Mouse (Mus musculus): ENCODE data around the gene Dph1. TPM values are rescaled to one million over a fixed set of nuclear protein-coding genes. Genes with fewer than 3 reads are reported as not detected.
A peak's percentile ranks its signal among the peaks of the same experiment; 100 is the strongest.

Dph1 gene
- 14.0 and 14.1 TPM in 2 replicates for polyA plus RNA-seq (2015; fragmentation: Nextera tagmentation; extraction: Ambion mirVana)

GRCm38 (mm10) chr11:75190905-75191441, at the start of gene Dph1:
Gene Dph1, minus strand, starts transcription at chr11:75191241.
- DNase-seq (ENCODE audit: low spot score), result no peak

GRCm38 (mm10) chr11:75240158-75240934, 49.3 kb upstream of the Dph1 start:
- DNase-seq (ENCODE audit: low spot score), result no peak

GRCm38 (mm10) chr11:75234745-75235144, 43.7 kb upstream of the Dph1 start:
- no peak for DNase-seq (ENCODE audit: low spot score)

DNA sequence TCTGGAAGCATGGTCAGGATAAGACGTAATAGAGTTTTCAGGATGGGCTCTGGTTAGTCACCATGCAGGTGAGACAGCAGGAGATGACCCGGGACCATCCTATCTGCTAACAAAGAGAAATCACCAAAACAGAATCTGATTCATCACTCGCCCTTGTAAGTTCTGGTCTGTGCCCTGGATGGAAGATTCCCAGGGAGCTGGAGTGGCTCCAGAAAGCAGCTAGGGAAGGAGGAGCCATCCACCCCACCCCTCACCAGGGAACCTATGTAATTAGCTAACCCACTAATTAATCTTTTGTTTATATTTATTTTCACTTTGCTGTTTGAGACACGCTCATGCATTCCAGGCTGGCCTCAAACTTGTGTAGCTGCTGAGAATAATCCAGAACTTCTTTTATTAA, 41.4 kb upstream of the Dph1 start:
- DNase-seq (ENCODE audit: low spot score), result no peak

DNA sequence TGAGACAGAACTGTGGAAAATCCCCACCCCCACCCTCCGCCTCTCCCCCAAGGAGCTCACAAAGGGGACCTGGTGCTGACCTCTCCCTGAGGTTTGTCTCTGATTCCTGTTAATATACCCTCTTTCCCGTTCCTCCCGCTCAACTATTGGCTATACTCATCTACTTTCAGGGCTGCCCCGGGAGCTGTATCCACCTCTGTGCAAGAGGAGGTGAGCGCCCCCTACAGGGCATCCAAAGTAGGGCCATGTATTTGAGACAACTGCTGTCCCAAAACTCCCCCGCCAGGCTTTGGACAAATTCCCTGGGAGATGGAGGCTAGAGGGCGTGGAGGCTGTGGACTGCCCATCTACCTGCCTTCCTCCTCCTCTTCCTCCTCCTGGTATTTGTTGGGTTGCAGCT, 40.7 kb upstream of the Dph1 start:
- peak; percentile 78 for DNase-seq (ENCODE audit: low spot score)

- DNase-seq (ENCODE audit: low spot score), result no peak
Measured at GRCm38 (mm10) chr11:75230272-75230760, 39.3 kb upstream of the Dph1 start.

DNA sequence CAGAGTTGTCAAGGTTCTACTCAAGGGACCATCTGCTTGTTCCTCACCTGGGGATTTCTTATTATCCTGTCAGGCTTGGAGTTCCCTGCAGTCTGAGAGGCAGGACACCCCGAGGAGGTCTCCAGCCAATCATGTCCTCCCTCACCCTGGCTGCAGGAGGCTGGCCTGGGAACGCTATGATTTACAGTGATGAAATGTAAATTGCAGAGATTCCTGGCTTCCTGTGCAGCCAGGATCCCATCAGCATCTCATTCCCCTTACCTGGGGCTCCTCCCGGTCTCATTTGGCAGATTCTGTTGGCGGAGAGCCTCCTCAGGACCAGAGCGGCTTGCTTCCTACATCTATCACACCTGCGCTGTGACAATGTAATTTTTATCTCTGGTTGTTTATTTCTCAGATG, 38.2 kb upstream of the Dph1 start:
- DNase-seq (ENCODE audit: low spot score), result no peak

DNA sequence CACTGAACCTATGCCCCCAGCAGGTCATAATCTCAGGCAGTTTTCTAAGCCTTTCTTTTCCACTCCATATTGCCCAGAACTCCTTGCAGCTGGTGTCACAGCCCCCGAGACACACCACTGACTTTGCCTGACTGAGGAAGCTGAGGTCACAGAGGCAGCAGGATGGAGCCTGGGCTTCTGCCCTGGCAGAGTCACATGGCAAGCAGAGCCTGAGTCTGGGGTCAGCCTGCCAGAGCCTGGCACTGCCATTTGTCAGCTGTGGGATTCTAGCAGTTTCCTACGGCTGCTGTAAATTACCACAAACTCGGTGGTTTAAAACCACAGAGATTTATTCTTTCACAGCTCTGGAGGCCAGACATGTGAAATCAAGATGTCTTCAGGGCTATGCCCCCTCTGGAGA, 36.6 kb upstream of the Dph1 start:
- DNase-seq (ENCODE audit: low spot score), result peak; percentile 39

DNA sequence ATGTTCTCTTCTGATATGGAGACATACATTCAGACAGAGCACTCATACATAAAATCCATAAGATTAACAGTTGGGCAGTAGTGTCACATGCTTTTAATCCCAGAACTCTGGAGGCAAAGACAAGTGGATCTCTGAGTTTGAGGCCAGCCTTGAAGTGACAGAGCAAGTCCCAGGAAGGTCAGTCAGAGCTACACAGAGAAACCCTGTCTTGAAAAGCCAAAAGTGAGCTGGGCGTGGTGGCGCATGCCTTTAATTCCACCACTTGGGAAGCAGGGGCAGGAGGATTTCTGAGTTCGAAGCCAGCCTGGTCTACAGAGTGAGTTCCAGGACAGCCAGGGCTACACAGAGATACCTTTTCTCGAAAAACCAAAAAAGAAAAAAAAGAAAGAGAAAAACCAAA, 33.8 kb upstream of the Dph1 start:
- no peak for DNase-seq (ENCODE audit: low spot score)

- no peak for DNase-seq (ENCODE audit: low spot score)
Measured at GRCm38 (mm10) chr11:75224062-75224461, 33.0 kb upstream of the Dph1 start.

DNA sequence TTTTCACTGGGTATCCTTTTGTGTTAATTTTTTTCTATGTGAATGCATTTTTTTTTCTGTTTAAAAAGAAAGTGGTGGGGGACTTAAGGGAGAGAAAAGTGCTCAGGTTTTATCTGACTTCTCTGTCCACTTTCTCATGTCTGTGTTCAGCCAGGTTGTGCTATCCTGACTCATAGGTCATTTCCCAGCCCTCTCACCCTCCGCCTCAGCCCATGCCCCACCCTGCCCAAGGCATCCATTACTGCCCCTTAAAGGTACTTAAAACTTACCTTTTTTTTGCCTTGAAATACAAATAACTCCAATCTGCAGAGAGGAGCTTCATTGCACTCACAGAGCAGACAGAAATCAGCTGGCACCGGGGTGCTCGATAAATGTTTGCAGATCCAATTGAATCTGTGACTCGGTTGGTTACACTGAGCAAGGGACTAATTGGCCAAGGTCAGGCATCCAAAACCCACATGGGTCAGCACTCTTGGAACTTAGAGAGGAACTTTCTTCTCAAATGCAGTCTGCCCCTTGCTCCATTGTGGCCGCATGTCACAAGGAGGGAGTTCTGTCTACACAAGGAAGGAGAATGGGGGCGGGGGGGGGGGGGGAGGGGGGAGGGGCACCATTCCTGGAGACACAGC, 29.6 kb upstream of the Dph1 start:
- no peak for DNase-seq (ENCODE audit: low spot score)

GRCm38 (mm10) chr11:75220115-75220514, 29.1 kb upstream of the Dph1 start:
- no peak for DNase-seq (ENCODE audit: low spot score)

DNA sequence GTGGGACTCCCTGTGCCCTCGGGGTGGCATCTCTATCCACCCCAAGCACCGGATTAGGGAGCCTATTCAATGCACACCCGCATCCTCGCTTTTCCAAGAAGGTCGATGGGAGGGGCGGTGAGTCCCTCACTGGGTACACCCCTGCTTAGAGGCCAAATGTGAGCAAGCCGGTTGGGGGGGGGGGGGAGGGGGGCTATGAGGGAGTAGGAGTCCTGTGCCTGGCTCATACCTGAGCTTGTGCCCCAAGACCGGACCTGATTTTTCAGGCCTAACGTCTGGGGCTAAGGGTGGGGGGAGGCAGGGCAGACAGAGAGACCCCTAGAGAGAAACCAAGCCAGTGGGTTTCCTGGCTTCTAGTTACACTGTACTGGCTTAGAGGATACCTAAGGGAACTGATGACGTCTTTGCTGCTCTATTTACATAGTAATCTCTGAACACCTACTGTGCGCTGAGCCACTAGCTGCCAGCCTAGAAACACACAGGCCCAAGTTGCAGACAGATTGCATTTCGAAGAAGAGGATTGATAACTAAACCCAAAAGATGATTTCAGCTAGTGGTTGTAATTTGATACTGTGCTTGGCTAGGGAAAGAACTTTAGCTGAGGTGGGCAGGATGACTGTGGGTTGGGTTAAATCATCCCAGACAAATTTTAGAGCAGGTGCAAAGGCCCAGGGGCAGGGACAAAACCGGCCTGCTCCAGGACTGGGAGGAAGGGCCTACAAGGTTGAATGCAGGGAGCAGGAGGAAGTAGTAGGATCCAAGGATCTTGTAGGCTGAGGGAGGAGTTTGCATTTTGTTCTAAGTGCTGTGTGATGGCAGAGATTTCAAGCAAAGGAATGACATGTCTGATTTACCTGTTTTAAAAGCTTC, 23.3 kb upstream of the Dph1 start:
- DNase-seq (ENCODE audit: low spot score), result no peak

GRCm38 (mm10) chr11:75213372-75214080, 22.5 kb upstream of the Dph1 start:
- DNase-seq (ENCODE audit: low spot score), result peak; percentile 78

GRCm38 (mm10) chr11:75212876-75213275, 21.8 kb upstream of the Dph1 start:
- DNase-seq (ENCODE audit: low spot score), result no peak

DNA sequence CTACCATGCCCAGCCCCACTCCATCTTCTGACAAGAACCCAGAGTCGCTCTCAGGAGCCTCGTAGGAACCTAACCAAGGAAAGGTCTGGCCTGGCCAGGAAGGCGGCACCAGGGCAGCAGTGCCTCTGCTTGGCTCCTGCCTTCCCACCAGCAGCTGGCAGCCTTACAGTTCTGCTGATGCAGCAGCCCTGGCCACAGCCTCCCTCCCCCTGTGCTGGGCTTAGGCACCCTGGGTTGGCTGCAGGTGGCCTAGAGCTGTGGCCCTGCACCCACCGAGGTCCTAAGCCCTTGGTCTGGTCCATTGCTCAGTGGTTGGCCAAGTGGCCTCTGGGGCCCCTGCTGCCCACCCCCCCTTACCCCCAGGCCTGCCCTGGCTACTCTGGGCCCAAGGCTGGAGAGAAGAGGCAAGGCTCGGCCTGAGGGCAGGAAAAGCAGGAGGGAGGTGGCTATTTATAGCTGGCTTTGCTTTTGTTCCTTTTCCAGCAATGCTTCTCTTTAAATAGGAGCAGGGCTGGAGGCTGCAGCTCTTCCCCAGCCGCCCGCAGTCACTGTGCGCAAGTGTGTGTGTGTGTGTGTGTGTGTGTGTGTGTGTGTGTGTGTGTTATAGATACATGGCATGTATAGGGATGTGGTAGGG, 21.1 kb upstream of the Dph1 start:
- DNase-seq (ENCODE audit: low spot score), result no peak

- DNase-seq (ENCODE audit: low spot score), result no peak
Measured at GRCm38 (mm10) chr11:75210755-75211154, 19.7 kb upstream of the Dph1 start.

DNA sequence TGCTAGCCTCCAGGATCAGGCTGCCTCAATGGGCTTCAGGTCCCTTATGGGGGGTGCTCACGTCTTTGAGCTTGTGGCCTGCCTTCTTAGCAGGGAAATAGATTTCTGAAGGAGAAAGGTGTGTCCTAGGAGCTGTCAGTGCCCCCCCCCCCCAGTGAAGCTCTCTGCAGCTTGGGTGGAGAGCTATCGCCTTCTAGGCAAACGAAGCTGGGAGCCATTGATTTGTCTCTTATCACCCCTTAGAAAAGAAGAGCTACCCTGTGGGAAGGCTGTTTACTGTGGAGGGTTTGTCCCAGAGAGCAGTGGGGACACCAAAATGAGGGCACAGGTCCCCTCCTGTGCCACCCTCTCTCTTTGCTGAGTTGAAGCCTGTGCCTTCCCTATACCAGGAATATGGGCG, 19.1 kb upstream of the Dph1 start:
- DNase-seq (ENCODE audit: low spot score), result no peak

- DNase-seq (ENCODE audit: low spot score), result no peak
Measured at GRCm38 (mm10) chr11:75209363-75209762, 18.3 kb upstream of the Dph1 start.

GRCm38 (mm10) chr11:75206347-75206746, 15.3 kb upstream of the Dph1 start:
- DNase-seq (ENCODE audit: low spot score), result no peak
